21 mouse cellular contexts compared by ENCODE assay signal in the genomic region with DNA sequence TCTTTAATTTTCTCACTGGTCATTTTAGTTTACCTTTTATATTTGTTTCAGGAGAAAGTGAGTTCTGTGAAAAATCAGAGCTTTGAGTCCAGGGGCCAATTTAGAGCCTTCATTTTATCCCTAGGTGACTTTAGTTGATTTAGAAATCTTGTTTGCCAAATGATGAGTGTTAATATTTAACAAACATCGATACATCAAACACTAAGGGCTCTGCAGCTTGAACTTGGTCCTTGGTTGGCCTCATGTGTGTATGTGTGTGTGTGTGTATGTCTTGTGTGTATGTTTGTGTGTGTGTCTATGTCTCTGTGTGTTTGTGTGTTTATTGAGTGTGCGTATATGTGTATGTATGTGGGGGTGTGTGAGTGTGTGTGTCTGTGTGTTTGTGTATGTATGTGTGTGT. TPM values are rescaled to one million over a fixed set of nuclear protein-coding genes. Genes with fewer than 3 reads are reported as not detected.
A peak's percentile ranks its signal among the peaks of the same experiment; 100 is the strongest.
DNase-seq lines count a peak whose midpoint lies in the region; ATAC-seq and TF ChIP-seq lines count a peak whose summit lies in the region.
"Had no signal": no experiment of that assay in that cellular context is flagged by ENCODE, and none has a peak within 500 bp of the region (broad histone marks: within the 10 kb centered on the region; RNA-seq: fewer than 3 reads in every experiment).

No protein-coding gene starts in this region.

- peak; percentile 64 for ATAC-seq in liver, postnatal 0 days
- no peak for ATAC-seq in liver, embryonic 11.5 days (replicated peaks; ENCODE audit: low FRiP score)
- ATAC-seq: activated CD4-positive, CD25-positive, alpha-beta regulatory T cell, adult 4 months; CD4-positive, CD25-positive, alpha-beta regulatory T cell, adult 4 months; Patski had no signal

- H3K9ac ChIP-seq in liver, adult 2 months (ENCODE audit: low read depth, low read length), result no peak overlapping the region; the same call in 1 of the 2 replicates
- H3K9ac ChIP-seq in liver, postnatal 0 days (replicated peaks), result no peak overlapping the region
- no peak overlapping the region for H3K9ac ChIP-seq in liver, embryonic 11.5 days (ENCODE audit: low read depth, low read length)

- no peak for TF ChIP-seq POLR2A in liver, adult 2 months (IDR thresholded peaks at IDR 0.05; ENCODE audit: extremely low read depth, insufficient read depth, low read length)

- H3K27ac ChIP-seq in liver, adult 2 months (replicated peaks; ENCODE audit: insufficient read depth, low read depth, low read length), result peak overlapping the region; percentile 90
- no peak overlapping the region for H3K27ac ChIP-seq in liver, postnatal 0 days (ENCODE audit: low read depth)
- H3K27ac ChIP-seq in liver, embryonic 11.5 days (ENCODE audit: low read depth, low read length), result no peak overlapping the region
- peak overlapping the region; percentile 50 for H3K27ac ChIP-seq in brown adipose tissue, adult 24 weeks (replicated peaks; ENCODE audit: low read depth, low read length)

- TF ChIP-seq EP300 in liver, postnatal 0 days (IDR thresholded peaks at IDR 0.05; ENCODE audit: low read depth), result no peak

- H3K4me2 ChIP-seq in liver, postnatal 0 days (ENCODE audit: low read depth, low read length), result no peak overlapping the region
- H3K4me2 ChIP-seq in liver, embryonic 11.5 days, result no peak overlapping the region

- no peak overlapping the region for H3K4me3 ChIP-seq in liver, adult 2 months (ENCODE audit: insufficient read depth, low read depth, low read length)
- no peak overlapping the region for H3K4me3 ChIP-seq in liver, postnatal 0 days (ENCODE audit: low read depth, low read length)
- no peak overlapping the region for H3K4me3 ChIP-seq in liver, embryonic 11.5 days (ENCODE audit: low read depth, low read length)
- no peak overlapping the region for H3K4me3 ChIP-seq in brown adipose tissue, adult 24 weeks (ENCODE audit: insufficient read depth, low read depth, low read length)

- H3K36me3 ChIP-seq in liver, adult 2 months (ENCODE audit: control insufficient read depth, insufficient read depth, low read length), result no peaks in the 10 kb centered on the region
- no peaks in the 10 kb centered on the region for H3K36me3 ChIP-seq in liver, postnatal 0 days (replicated peaks; ENCODE audit: insufficient read depth, low read length)
- no peaks in the 10 kb centered on the region for H3K36me3 ChIP-seq in liver, embryonic 11.5 days (ENCODE audit: control insufficient read depth, insufficient read depth, low read length)
- H3K36me3 ChIP-seq: G1E had no signal

- 23% methylated on average over 2 of the region's 2 CpGs for WGBS in liver, adult 2 months
- WGBS in liver, postnatal 0 days (ENCODE audit: insufficient replicate concordance), result 71% methylated on average over 2 of the region's 2 CpGs
- 79% methylated on average over 2 of the region's 2 CpGs for WGBS in liver, embryonic 11.5 days

- H3K79me2 ChIP-seq in liver, adult 2 months (ENCODE audit: control insufficient read depth, insufficient read depth, low read length), result no peaks in the 10 kb centered on the region

- peaks cover 24% of the 10 kb centered on the region for H3K4me1 ChIP-seq in liver, adult 2 months (ENCODE audit: control insufficient read depth, insufficient read depth, low read length)
- peaks cover 35% of the 10 kb centered on the region for H3K4me1 ChIP-seq in liver, postnatal 0 days (ENCODE audit: insufficient read depth)
- H3K4me1 ChIP-seq in liver, embryonic 11.5 days (replicated peaks; ENCODE audit: control insufficient read depth, insufficient read depth, low read length), result peaks cover 4% of the 10 kb centered on the region; the same call in 1 of the 2 replicates
- peaks cover 14% of the 10 kb centered on the region for H3K4me1 ChIP-seq in brown adipose tissue, adult 24 weeks (ENCODE audit: control insufficient read depth, insufficient read depth, insufficient read length, low read length)

- TF ChIP-seq CTCF in liver, adult 2 months (IDR thresholded peaks at IDR 0.05; ENCODE audit: low read depth, low read length), result no peak
- TF ChIP-seq CTCF in liver, postnatal 0 days (IDR thresholded peaks at IDR 0.05; ENCODE audit: low read depth), result no peak

- H3K9me3 ChIP-seq in liver, postnatal 0 days (ENCODE audit: low read length), result no peaks in the 10 kb centered on the region
- H3K9me3 ChIP-seq in liver, embryonic 11.5 days (ENCODE audit: control insufficient read depth, low read length), result no peaks in the 10 kb centered on the region

- DNase-seq in liver, adult 2 months (ENCODE audit: extremely low read depth, low read depth, low spot score), result peak; percentile 96
- DNase-seq in liver, result no peak
- DNase-seq in liver, postnatal 0 days, result no peak
- DNase-seq in liver, embryonic 11.5 days (ENCODE audit: low spot score), result no peak
- no peak for DNase-seq in cerebellum, adult 11 months
- DNase-seq: adrenal gland, adult 2 months; adrenal gland, adult 8-10 months; adrenal gland, postnatal 10 days; adrenal gland, postnatal 14 days; adrenal gland, postnatal 25 days; B cell, adult 2 months; cerebellum, adult 11-12 months; cerebellum, adult 18-20 months; cerebellum, adult 2 months; cerebellum, adult 8-10 months had no signal

- no peaks in the 10 kb centered on the region for H3K27me3 ChIP-seq in liver, adult 2 months (ENCODE audit: control insufficient read depth, insufficient read depth, low read length)
- H3K27me3 ChIP-seq in liver, postnatal 0 days (ENCODE audit: insufficient read depth, low read length), result no peaks in the 10 kb centered on the region
- no peaks in the 10 kb centered on the region for H3K27me3 ChIP-seq in liver, embryonic 11.5 days (replicated peaks; ENCODE audit: control insufficient read depth, insufficient read depth, low read length)
- H3K27me3 ChIP-seq: CH12.LX, Patski had no signal

RNA-seq across cellular contexts. Expression of a gene that starts 7.9 kb away (rescaled TPM):
- total RNA-seq in liver, adult 2 months (2014; rRNA removed), result 1.0 and 1.7 TPM in 2 replicates
- 0.19 and 0.29 TPM in 2 replicates for polyA plus RNA-seq in liver, adult 2 months (2012; rRNA removed)
- polyA plus RNA-seq in liver, postnatal 0 days (2015; fragmentation: Nextera tagmentation; extraction: Ambion mirVana), result 1.3 and 1.5 TPM in 2 replicates
- 0.12 and 0.52 TPM in 2 replicates for polyA plus RNA-seq in liver, embryonic 11.5 days (2014; fragmentation: Nextera tagmentation; extraction: Ambion mirVana)
- polyA plus RNA-seq in brown adipose tissue, adult 24 weeks (2012; ENCODE audit: insufficient read depth, insufficient read length, missing spikeins), result 3.9 and 6.8 TPM in 2 replicates
- total RNA-seq: CH12.LX had no signal
- polyA plus RNA-seq: activated CD4-positive, CD25-positive, alpha-beta regulatory T cell, adult 4 months; adrenal gland, adult 2 months; CD4-positive, CD25-positive, alpha-beta regulatory T cell, adult 4 months; G1E had no signal

Comparison
In these comparisons a context has a peak if more than half of its experiments do, and no peak if none do; other contexts are left out.
1. H3K27ac ChIP-seq: peak in liver, adult 2 months (single experiment) and brown adipose tissue, adult 24 weeks (single experiment); none in liver, postnatal 0 days (single experiment) and liver, embryonic 11.5 days (single experiment).